Mouse (Mus musculus): ENCODE measurements at regions not wholly inside any gene's neighbourhood (a gene's known extent, or its start where the extent isn't known, plus 50 kb on each side); places are given as distances from the start of the nearest gene placed in this dataset.

GRCm38 (mm10) chr5:91697075-91697474, 179.7 kb downstream of the Parm1 start:
- H3K4me3 ChIP-seq, result no peak overlapping the region
- 70% methylated on average over 6 of the region's 6 CpGs for WGBS

GRCm38 (mm10) chr5:91696532-91696931, 179.1 kb downstream of the Parm1 start:
- Histone ChIP-seq H3K36me3 (no peaks in the 10 kb centered on the region), H3K4me3 (no peak overlapping the region), H3K27me3 (ENCODE audit: insufficient read depth, poor library complexity, severe bottlenecking) (no peaks in the 10 kb centered on the region), H3K27ac (no peak overlapping the region), H3K9me3 (no peaks in the 10 kb centered on the region), H3K4me1 (peaks cover 3% of the 10 kb centered on the region; the same call in 1 of the 2 replicates)
- DNase-seq (ENCODE audit: low spot score), result no peak
- WGBS, result 82% methylated on average over 6 of the region's 6 CpGs

More at GRCm38 (mm10) chr5:91697075-91697474, 179.7 kb downstream of the Parm1 start:
- Histone ChIP-seq H3K27me3 (ENCODE audit: insufficient read depth, poor library complexity, severe bottlenecking) (no peaks in the 10 kb centered on the region), H3K9me3 (no peaks in the 10 kb centered on the region), H3K27ac (no peak overlapping the region), H3K4me1 (peaks cover 3% of the 10 kb centered on the region; the same call in 1 of the 2 replicates), H3K36me3 (no peaks in the 10 kb centered on the region)
- DNase-seq (ENCODE audit: low spot score), result no peak

- H3K36me3 ChIP-seq, result no peaks in the 10 kb centered on the region
- DNase-seq (ENCODE audit: low spot score), result no peak
- H3K4me1 ChIP-seq, result peaks cover 3% of the 10 kb centered on the region; the same call in 1 of the 2 replicates
- 72% methylated on average over 3 of the region's 3 CpGs for WGBS
- H3K4me3 ChIP-seq, result no peak overlapping the region
- no peak overlapping the region for H3K27ac ChIP-seq
- H3K9me3 ChIP-seq, result no peaks in the 10 kb centered on the region
- no peaks in the 10 kb centered on the region for H3K27me3 ChIP-seq (ENCODE audit: insufficient read depth, poor library complexity, severe bottlenecking)
Observed at GRCm38 (mm10) chr5:91695632-91696031, 178.2 kb downstream of the Parm1 start.

GRCm38 (mm10) chr5:91693277-91693676, 175.9 kb downstream of the Parm1 start:
- H3K4me3 ChIP-seq, result no peak overlapping the region
- no peak for DNase-seq (ENCODE audit: low spot score)
- H3K27me3 ChIP-seq (ENCODE audit: insufficient read depth, poor library complexity, severe bottlenecking), result no peaks in the 10 kb centered on the region
- H3K36me3 ChIP-seq, result no peaks in the 10 kb centered on the region
- no peak overlapping the region for H3K27ac ChIP-seq
- no peaks in the 10 kb centered on the region for H3K9me3 ChIP-seq
- 90% methylated on average over 11 of the region's 11 CpGs for WGBS
- peaks cover 3% of the 10 kb centered on the region; the same call in 1 of the 2 replicates for H3K4me1 ChIP-seq

GRCm38 (mm10) chr5:91692292-91692691, 174.9 kb downstream of the Parm1 start:
- WGBS, result 59% methylated on average over 6 of the region's 6 CpGs
- Histone ChIP-seq H3K27me3 (ENCODE audit: insufficient read depth, poor library complexity, severe bottlenecking) (no peaks in the 10 kb centered on the region), H3K4me1 (peaks cover 3% of the 10 kb centered on the region; the same call in 1 of the 2 replicates), H3K9me3 (no peaks in the 10 kb centered on the region), H3K36me3 (no peaks in the 10 kb centered on the region), H3K4me3 (no peak overlapping the region), H3K27ac (no peak overlapping the region)
- DNase-seq (ENCODE audit: low spot score), result no peak

GRCm38 (mm10) chr5:91678727-91679126, 161.3 kb downstream of the Parm1 start:
- no peak for DNase-seq (ENCODE audit: low spot score)
- Histone ChIP-seq H3K9me3 (no peaks in the 10 kb centered on the region), H3K36me3 (no peaks in the 10 kb centered on the region), H3K27ac (no peak overlapping the region), H3K27me3 (ENCODE audit: insufficient read depth, poor library complexity, severe bottlenecking) (no peaks in the 10 kb centered on the region), H3K4me3 (no peak overlapping the region), H3K4me1 (no peaks in the 10 kb centered on the region)
- WGBS, result 79% methylated on average over 6 of the region's 6 CpGs
